Comparison of ENCODE assay signal across 9 mouse cellular contexts in genomic region chr9:70855868-70856267, GRCm38 (mm10).
DNase-seq lines count a peak whose midpoint lies in the region; ATAC-seq lines count a peak whose summit lies in the region.
"Had no signal": no experiment of that assay in that cellular context is flagged by ENCODE, and none has a peak within 500 bp of the region (broad histone marks: within the 10 kb centered on the region; RNA-seq: fewer than 3 reads in every experiment).

No protein-coding gene starts in this region.

- intact Hi-C loops in heart, postnatal 25 days (cut with DNase I), result no loop called here

- H3K9ac ChIP-seq in heart, embryonic 12.5 days, result no peak overlapping the region
- no peak overlapping the region for H3K9ac ChIP-seq in intestine, embryonic 15.5 days
- H3K9ac ChIP-seq in stomach, embryonic 16.5 days (ENCODE audit: low read length), result no peak overlapping the region
- H3K9ac ChIP-seq: embryonic facial prominence, embryonic 15.5 days had no signal

- no peaks in the 10 kb centered on the region for H3K9me3 ChIP-seq in heart, embryonic 12.5 days (replicated peaks)
- no peaks in the 10 kb centered on the region for H3K9me3 ChIP-seq in intestine, embryonic 15.5 days
- no peaks in the 10 kb centered on the region for H3K9me3 ChIP-seq in stomach, embryonic 16.5 days (replicated peaks; ENCODE audit: control insufficient read depth, low read length)
- H3K9me3 ChIP-seq: embryonic facial prominence, embryonic 15.5 days had no signal

- 43% methylated on average over 6 of the region's 6 CpGs for WGBS in heart, embryonic 12.5 days
- WGBS in intestine, embryonic 15.5 days, result 66% methylated on average over 6 of the region's 6 CpGs
- 60% methylated on average over 6 of the region's 6 CpGs for WGBS in stomach, embryonic 16.5 days

- peak overlapping the region; percentile 21; the same call in 1 of the 2 replicates for H3K4me2 ChIP-seq in heart, embryonic 12.5 days
- H3K4me2 ChIP-seq in intestine, embryonic 15.5 days (replicated peaks), result no peak overlapping the region
- H3K4me2 ChIP-seq in stomach, embryonic 16.5 days (ENCODE audit: low read depth, low read length), result no peak overlapping the region
- H3K4me2 ChIP-seq: embryonic facial prominence, embryonic 15.5 days had no signal

- H3K4me3 ChIP-seq in heart, embryonic 12.5 days, result no peak overlapping the region
- no peak overlapping the region for H3K4me3 ChIP-seq in intestine, embryonic 15.5 days (replicated peaks)
- H3K4me3 ChIP-seq in stomach, embryonic 16.5 days (replicated peaks; ENCODE audit: low read length), result no peak overlapping the region
- H3K4me3 ChIP-seq: embryonic facial prominence, embryonic 15.5 days had no signal

- H3K4me1 ChIP-seq in heart, embryonic 12.5 days (replicated peaks), result peaks cover 26% of the 10 kb centered on the region
- peaks cover 7% of the 10 kb centered on the region for H3K4me1 ChIP-seq in intestine, embryonic 15.5 days (replicated peaks)
- H3K4me1 ChIP-seq in stomach, embryonic 16.5 days (ENCODE audit: control insufficient read depth, insufficient read depth, low read length), result peaks cover 10% of the 10 kb centered on the region
- H3K4me1 ChIP-seq: embryonic facial prominence, embryonic 15.5 days had no signal

- H3K27ac ChIP-seq in heart, embryonic 12.5 days (ENCODE audit: poor library complexity, severe bottlenecking), result peak overlapping the region; percentile 27; the same call in 1 of the 2 replicates
- peak overlapping the region; percentile 20 for H3K27ac ChIP-seq in intestine, embryonic 15.5 days
- peak overlapping the region; percentile 56; the same call in 1 of the 2 replicates for H3K27ac ChIP-seq in stomach, embryonic 16.5 days (ENCODE audit: low read length)
- H3K27ac ChIP-seq: embryonic facial prominence, embryonic 15.5 days had no signal

- peak; percentile 61; the same call in 1 of the 2 replicates for ATAC-seq in heart, embryonic 12.5 days (ENCODE audit: insufficient number of reproducible peaks, low FRiP score)
- ATAC-seq in intestine, embryonic 15.5 days, result peak; percentile 35; the same call in 1 of the 2 replicates
- no peak for ATAC-seq in stomach, embryonic 16.5 days (ENCODE audit: insufficient read depth, low FRiP score)
- ATAC-seq in inflammation-experienced regulatory T-cells, adult 6 months, result no peak

- no peaks in the 10 kb centered on the region for H3K36me3 ChIP-seq in heart, embryonic 12.5 days
- H3K36me3 ChIP-seq in intestine, embryonic 15.5 days, result no peaks in the 10 kb centered on the region
- H3K36me3 ChIP-seq in stomach, embryonic 16.5 days (ENCODE audit: control insufficient read depth, insufficient read depth, low read length), result no peaks in the 10 kb centered on the region
- H3K36me3 ChIP-seq: embryonic facial prominence, embryonic 15.5 days had no signal

- DNase-seq in heart, postnatal 25 days (ENCODE audit: low spot score), result no peak
- DNase-seq in right cerebral cortex, postnatal 4 days, result peak; percentile 18
- DNase-seq in right cerebral cortex, postnatal 36 days (ENCODE audit: low spot score in 2 of 2), result no peak
- no peak for DNase-seq in right cerebral cortex, adult 18-20 months

- no peaks in the 10 kb centered on the region for H3K27me3 ChIP-seq in heart, embryonic 12.5 days (replicated peaks)
- no peaks in the 10 kb centered on the region for H3K27me3 ChIP-seq in intestine, embryonic 15.5 days (replicated peaks)
- H3K27me3 ChIP-seq in stomach, embryonic 16.5 days (ENCODE audit: control insufficient read depth, insufficient read depth, low read length), result no peaks in the 10 kb centered on the region
- H3K27me3 ChIP-seq: embryonic facial prominence, embryonic 15.5 days had no signal

Comparison
In these comparisons a context has a peak if more than half of its experiments do, and no peak if none do; other contexts are left out.
1. ATAC-seq: peak in heart, embryonic 12.5 days (single experiment) and intestine, embryonic 15.5 days (single experiment); none in stomach, embryonic 16.5 days (single experiment) and inflammation-experienced regulatory T-cells, adult 6 months (single experiment).
2. Peak in every context shown above with its lines, with median percentiles within 50 percentile points of each other: H3K27ac ChIP-seq.